Mouse (Mus musculus) neural tube, embryonic 12.5 days (tissue): ENCODE data around the gene Hnrnpul1. TPM values are rescaled to one million over a fixed set of nuclear protein-coding genes. Genes with fewer than 3 reads are reported as not detected.

Source experiments
- ATAC-seq: fragments of 200-750 bp; cut with Nextera tagmentation; 2 replicates; pipeline ENCODE4 v1.8.0; 2017; ENCODE audit warnings: low read depth, mild to moderate bottlenecking, moderate TSS enrichment, moderate library complexity; ENCODE audit not compliant: low FRiP score
- H3K27ac ChIP-seq: fragments of 300-500 bp; sonication (generic); 2 replicates; pipeline ENCODE4 v1.5.1; 2016
- H3K27me3 ChIP-seq: fragments of 300-500 bp; sonication (generic); replicated peaks from 2 replicates; pipeline ENCODE4 v1.6.1; 2016; ENCODE audit warnings: mild to moderate bottlenecking
- H3K36me3 ChIP-seq: fragments of 300-500 bp; sonication (generic); 2 replicates; pipeline ENCODE4 v1.6.1; 2016; ENCODE audit warnings: mild to moderate bottlenecking
- H3K4me1 ChIP-seq: fragments of 300-500 bp; sonication (generic); 2 replicates; pipeline ENCODE4 v1.6.1; 2016
- H3K4me2 ChIP-seq: fragments of 300-500 bp; sonication (generic); replicated peaks from 2 replicates; pipeline ENCODE4 v1.6.1; 2016; ENCODE audit warnings: mild to moderate bottlenecking
- H3K4me3 ChIP-seq: fragments of 300-500 bp; sonication (generic); 2 replicates; pipeline ENCODE4 v1.5.1; 2016
- H3K9ac ChIP-seq: fragments of 300-500 bp; sonication (generic); 2 replicates; pipeline ENCODE4 v1.6.1; 2016; ENCODE audit warnings: mild to moderate bottlenecking
- H3K9me3 ChIP-seq: fragments of 300-500 bp; sonication (generic); 2 replicates; pipeline ENCODE4 v1.6.1; 2016; ENCODE audit warnings: mild to moderate bottlenecking
- WGBS: fragments of 180-500 bp; shearing (Covaris S2); methylation state at CpG from one replicate; pipeline ENCODE4 v1.1.7; 2016; 5-methylcytosine and 5-hydroxymethylcytosine counted together
- polyA plus RNA-seq: library from polyadenylated mRNA; unstranded; fragments of >200 nt; fragmentation: Nextera tagmentation; extraction: Ambion mirVana; gene quantifications from 2 replicates; pipeline ENCODE4 v1.2.1, GENCODE M21; 2016

Hnrnpul1 gene
- polyA plus RNA-seq, 1 experiment from 2014 or later: 67.0 TPM

DNA sequence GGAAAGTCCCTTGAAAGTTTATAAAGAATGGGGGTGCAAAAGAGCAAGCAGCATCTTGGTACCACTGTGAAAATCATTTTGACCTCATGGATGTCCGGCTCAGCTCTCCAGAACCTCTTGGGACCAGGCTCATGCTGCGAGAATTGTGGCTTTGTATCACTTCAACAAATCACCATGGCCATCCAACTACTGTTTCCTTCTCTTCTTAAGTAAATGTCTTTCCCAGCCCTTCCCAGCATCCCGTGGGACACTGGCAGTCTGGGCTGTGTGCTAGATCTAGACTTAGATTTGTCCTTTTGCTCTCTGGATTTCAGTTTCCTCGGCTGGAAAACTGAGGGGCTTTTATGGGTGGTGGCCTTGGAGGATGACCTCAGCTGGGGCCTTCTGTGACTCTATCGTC, 13.7 kb upstream of the Hnrnpul1 start:
- no peaks in the 10 kb centered on the region for H3K9me3 ChIP-seq
- 82% methylated on average over 5 of the region's 5 CpGs for WGBS
- no peak overlapping the region for H3K4me3 ChIP-seq
- peaks cover 9% of the 10 kb centered on the region for H3K36me3 ChIP-seq
- no peak for ATAC-seq
- no peak overlapping the region for H3K4me2 ChIP-seq
- no peak overlapping the region for H3K27ac ChIP-seq
- no peak overlapping the region for H3K9ac ChIP-seq
- H3K27me3 ChIP-seq: no peaks in the 10 kb centered on the region
- no peaks in the 10 kb centered on the region for H3K4me1 ChIP-seq

DNA sequence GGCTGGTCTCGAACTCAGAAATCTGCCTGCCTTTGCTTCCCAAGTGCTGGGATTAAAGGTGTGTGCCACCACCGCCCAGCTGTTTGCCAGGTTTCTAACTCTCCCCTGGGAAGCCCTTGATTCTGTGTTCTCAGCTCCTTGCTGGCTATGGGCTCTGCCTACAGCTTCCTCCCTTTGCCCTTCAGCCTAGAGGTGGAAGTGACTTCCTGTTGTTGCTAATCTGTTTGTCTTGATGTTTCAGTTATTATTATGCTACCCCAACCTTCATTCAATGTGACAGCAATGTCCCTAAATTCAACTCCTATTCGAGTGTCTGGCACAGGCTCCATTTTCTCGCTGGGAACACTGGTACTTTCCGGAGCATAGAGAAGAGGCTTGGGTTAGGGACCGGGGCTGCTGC, 11.6 kb upstream of the Hnrnpul1 start:
- ATAC-seq: no peak
- no peaks in the 10 kb centered on the region for H3K27me3 ChIP-seq
- peaks cover 15% of the 10 kb centered on the region for H3K36me3 ChIP-seq
- no peak overlapping the region for H3K9ac ChIP-seq
- no peaks in the 10 kb centered on the region for H3K9me3 ChIP-seq
- no peak overlapping the region for H3K4me2 ChIP-seq
- WGBS: 89% methylated on average over 6 of the region's 6 CpGs
- H3K4me1 ChIP-seq: no peaks in the 10 kb centered on the region
- no peak overlapping the region for H3K27ac ChIP-seq
- no peak overlapping the region for H3K4me3 ChIP-seq

GRCm38 (mm10) chr7:25764221-25764620, 9.7 kb upstream of the Hnrnpul1 start:
- H3K9ac ChIP-seq: no peak overlapping the region
- no peak overlapping the region for H3K4me3 ChIP-seq
- H3K36me3 ChIP-seq: peaks cover 17% of the 10 kb centered on the region
- no peaks in the 10 kb centered on the region for H3K27me3 ChIP-seq
- no peak overlapping the region for H3K27ac ChIP-seq
- 68% methylated on average over 5 of the region's 5 CpGs for WGBS
- no peaks in the 10 kb centered on the region for H3K4me1 ChIP-seq
- no peaks in the 10 kb centered on the region for H3K9me3 ChIP-seq
- H3K4me2 ChIP-seq: no peak overlapping the region
- ATAC-seq: no peak

DNA sequence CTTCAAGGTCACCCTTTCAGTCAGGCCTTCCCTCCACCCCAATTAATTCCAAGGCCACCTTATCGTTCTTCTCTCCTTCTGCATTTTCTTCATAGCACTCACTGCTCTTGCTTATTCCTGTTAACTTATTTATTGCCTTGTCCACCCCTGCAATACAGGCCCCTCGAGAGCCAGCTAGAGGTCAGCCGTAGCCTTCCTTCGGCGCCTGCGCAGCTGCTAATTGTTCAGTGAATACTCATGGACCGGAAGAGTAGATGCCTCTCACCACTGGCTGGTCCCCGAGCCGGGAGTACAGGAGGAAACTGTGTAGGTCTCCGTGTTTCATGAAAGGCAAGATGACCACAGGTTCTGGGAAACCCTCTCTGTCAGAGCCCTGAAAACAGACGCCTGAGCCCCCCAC, 9.1 kb upstream of the Hnrnpul1 start:
- no peak overlapping the region for H3K27ac ChIP-seq

GRCm38 (mm10) chr7:25761354-25761753, 6.8 kb upstream of the Hnrnpul1 start:
- Histone ChIP-seq H3K36me3 (peaks cover 12% of the 10 kb centered on the region), H3K4me3 (no peak overlapping the region), H3K27ac (no peak overlapping the region), H3K4me2 (no peak overlapping the region), H3K27me3 (no peaks in the 10 kb centered on the region), H3K9me3 (no peaks in the 10 kb centered on the region), H3K4me1 (no peaks in the 10 kb centered on the region), H3K9ac (no peak overlapping the region)
- WGBS: 85% methylated on average over 10 of the region's 10 CpGs
- ATAC-seq: no peak

More for the DNA sequence above, 9.1 kb upstream of the Hnrnpul1 start:
- no peak overlapping the region for H3K4me2 ChIP-seq
- peaks cover 17% of the 10 kb centered on the region for H3K36me3 ChIP-seq
- 72% methylated on average over 11 of the region's 11 CpGs for WGBS
- no peaks in the 10 kb centered on the region for H3K27me3 ChIP-seq
- H3K4me1 ChIP-seq: no peaks in the 10 kb centered on the region
- H3K4me3 ChIP-seq: no peak overlapping the region
- no peak overlapping the region for H3K9ac ChIP-seq
- ATAC-seq: no peak
- H3K9me3 ChIP-seq: no peaks in the 10 kb centered on the region

GRCm38 (mm10) chr7:25756011-25756410, 1.5 kb upstream of the Hnrnpul1 start:
- Histone ChIP-seq H3K27me3 (no peaks in the 10 kb centered on the region), H3K9ac (peak overlapping the region; percentile 42; the same call in 1 of the 2 replicates), H3K4me1 (peaks cover 20% of the 10 kb centered on the region), H3K4me3 (peak overlapping the region; percentile 97), H3K27ac (peak overlapping the region; percentile 38), H3K36me3 (peaks cover 10% of the 10 kb centered on the region), H3K9me3 (no peaks in the 10 kb centered on the region), H3K4me2 (peak overlapping the region; percentile 94)
- peak; percentile 42 for ATAC-seq
- under 1% methylated on average over 18 of the region's 18 CpGs for WGBS

- under 1% methylated on average over 15 of the region's 15 CpGs for WGBS
- Histone ChIP-seq H3K27me3 (no peaks in the 10 kb centered on the region), H3K4me3 (peak overlapping the region; percentile 97)
These were observed 894 bp upstream of the Hnrnpul1 start for GRCm38 (mm10) chr7:25755468-25755833.

DNA sequence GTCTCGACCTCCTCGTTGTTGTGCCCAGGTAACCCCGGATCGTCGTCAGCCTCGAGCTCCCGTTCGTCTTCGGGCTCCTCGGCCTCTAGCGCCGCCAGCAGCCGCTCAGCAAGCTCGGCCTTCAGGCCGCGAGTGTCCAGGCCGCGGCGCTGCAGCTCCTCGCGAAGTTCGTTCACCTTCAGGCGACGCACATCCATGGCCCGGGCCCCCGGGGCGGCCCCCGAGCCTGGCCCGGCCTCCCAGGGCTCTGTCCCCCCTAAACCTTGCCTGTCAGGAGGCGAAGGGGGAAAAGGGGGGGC, 169 bp downstream of the Hnrnpul1 start:
- peaks cover 20% of the 10 kb centered on the region for H3K4me1 ChIP-seq
- peak overlapping the region; percentile 97 for H3K4me3 ChIP-seq
- no peaks in the 10 kb centered on the region for H3K9me3 ChIP-seq
- H3K27ac ChIP-seq: peak overlapping the region; percentile 88
- H3K36me3 ChIP-seq: peaks cover 25% of the 10 kb centered on the region
- ATAC-seq: no peak
- WGBS: under 1% methylated on average over 30 of the region's 30 CpGs
- H3K9ac ChIP-seq: peak overlapping the region; percentile 96
- peak overlapping the region; percentile 94 for H3K4me2 ChIP-seq
- H3K27me3 ChIP-seq: no peaks in the 10 kb centered on the region

More at GRCm38 (mm10) chr7:25755468-25755833, 894 bp upstream of the Hnrnpul1 start:
- Histone ChIP-seq H3K36me3 (peaks cover 15% of the 10 kb centered on the region), H3K9ac (peak overlapping the region; percentile 42), H3K4me1 (peaks cover 20% of the 10 kb centered on the region), H3K27ac (peak overlapping the region; percentile 38), H3K4me2 (peak overlapping the region; percentile 94), H3K9me3 (no peaks in the 10 kb centered on the region)
- ATAC-seq: peak; percentile 55

- under 1% methylated on average over 46 of the region's 46 CpGs for WGBS
- Histone ChIP-seq H3K4me3 (peak overlapping the region; percentile 97), H3K9me3 (no peaks in the 10 kb centered on the region), H3K4me1 (peaks cover 20% of the 10 kb centered on the region), H3K27me3 (no peaks in the 10 kb centered on the region), H3K4me2 (peak overlapping the region; percentile 94), H3K36me3 (peaks cover 31% of the 10 kb centered on the region), H3K27ac (peak overlapping the region; percentile 88), H3K9ac (peak overlapping the region; percentile 96)
- peak; percentile 14 for ATAC-seq
These were observed 716 bp downstream of the Hnrnpul1 start for GRCm38 (mm10) chr7:25753643-25754438.

DNA sequence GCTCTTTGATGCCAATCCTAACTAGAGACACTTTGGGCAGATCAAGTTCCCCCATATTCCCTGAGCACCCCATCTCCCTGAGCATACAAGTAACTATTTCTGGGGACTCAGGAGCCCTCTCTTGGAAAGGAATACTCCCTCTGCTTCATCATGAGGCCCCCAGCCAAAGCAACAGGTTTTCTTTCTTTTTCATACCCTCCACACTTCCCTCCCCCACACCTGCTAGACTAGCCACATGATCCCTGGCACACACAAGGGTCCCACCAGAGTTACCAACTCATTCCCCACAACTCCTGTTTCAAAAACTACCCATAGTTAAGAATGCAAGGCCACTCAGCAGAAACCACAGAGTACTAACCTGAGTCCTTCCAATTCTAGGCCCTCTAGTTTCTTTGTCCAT, 1.5 kb downstream of the Hnrnpul1 start:
- no peak overlapping the region for H3K27ac ChIP-seq
- no peaks in the 10 kb centered on the region for H3K27me3 ChIP-seq
- no peaks in the 10 kb centered on the region for H3K9me3 ChIP-seq
- H3K4me1 ChIP-seq: peaks cover 20% of the 10 kb centered on the region
- peaks cover 38% of the 10 kb centered on the region for H3K36me3 ChIP-seq
- ATAC-seq: no peak
- H3K4me3 ChIP-seq: peak overlapping the region; percentile 97
- peak overlapping the region; percentile 96 for H3K9ac ChIP-seq
- peak overlapping the region; percentile 94 for H3K4me2 ChIP-seq

- Histone ChIP-seq H3K36me3 (peaks cover 98% of the 10 kb centered on the region), H3K9me3 (no peaks in the 10 kb centered on the region), H3K4me1 (peaks cover 1% of the 10 kb centered on the region), H3K4me2 (no peak overlapping the region), H3K9ac (no peak overlapping the region), H3K4me3 (no peak overlapping the region), H3K27ac (no peak overlapping the region), H3K27me3 (no peaks in the 10 kb centered on the region)
- no peak for ATAC-seq
- WGBS: 83% methylated on average over 3 of the region's 3 CpGs
These were observed 7.7 kb downstream of the Hnrnpul1 start for GRCm38 (mm10) chr7:25746844-25747243.

DNA sequence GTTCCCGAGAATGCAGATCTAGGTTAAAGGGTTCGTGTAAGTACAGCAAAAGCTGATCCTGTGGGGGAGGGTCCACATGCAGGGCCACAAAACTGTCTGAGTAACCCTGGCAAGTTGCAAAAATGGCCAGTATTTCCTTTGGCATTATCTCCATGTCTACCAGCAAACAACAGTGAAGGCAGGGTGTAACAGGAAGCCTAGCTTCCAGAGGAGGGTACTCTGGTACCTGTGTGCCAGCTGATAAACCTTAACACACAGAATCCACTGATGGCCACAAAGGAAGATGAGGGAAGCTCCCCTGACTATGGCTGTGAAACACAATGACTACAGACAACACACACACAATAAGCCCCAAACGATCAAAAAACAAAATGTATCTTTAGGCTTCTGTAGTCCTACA, 16.3 kb downstream of the Hnrnpul1 start:
- H3K4me3 ChIP-seq: no peak overlapping the region
- ATAC-seq: no peak
- H3K4me1 ChIP-seq: no peaks in the 10 kb centered on the region
- no peaks in the 10 kb centered on the region for H3K27me3 ChIP-seq
- no peaks in the 10 kb centered on the region for H3K9me3 ChIP-seq
- WGBS: 91% methylated on average over 3 of the region's 3 CpGs
- H3K9ac ChIP-seq: no peak overlapping the region
- peaks cover 91% of the 10 kb centered on the region for H3K36me3 ChIP-seq
- H3K27ac ChIP-seq: no peak overlapping the region
- no peak overlapping the region for H3K4me2 ChIP-seq

DNA sequence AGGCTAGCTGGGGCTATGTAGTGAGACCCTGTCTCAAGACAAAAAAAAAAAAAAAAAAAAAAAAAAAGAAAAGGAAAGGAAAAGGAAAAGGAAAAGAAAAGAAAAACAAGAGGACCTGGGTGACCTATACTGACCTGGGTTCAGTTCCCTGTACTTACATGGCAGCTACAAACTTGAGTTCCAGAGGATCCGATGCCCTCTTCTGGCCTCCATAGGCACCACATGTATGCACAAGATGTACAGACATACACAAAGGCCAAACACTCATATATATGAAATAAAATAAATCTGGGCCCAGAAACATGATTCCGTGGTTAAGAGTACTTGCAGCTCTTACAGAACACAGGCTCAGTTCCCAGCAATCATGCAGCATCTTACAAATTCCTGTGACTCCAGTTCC, 17.6 kb downstream of the Hnrnpul1 start:
- Histone ChIP-seq H3K4me3 (no peak overlapping the region), H3K36me3 (peaks cover 91% of the 10 kb centered on the region), H3K9ac (no peak overlapping the region), H3K9me3 (no peaks in the 10 kb centered on the region), H3K27me3 (no peaks in the 10 kb centered on the region), H3K27ac (no peak overlapping the region), H3K4me2 (no peak overlapping the region), H3K4me1 (no peaks in the 10 kb centered on the region)
- no peak for ATAC-seq
- 93% methylated on average over 2 of the region's 2 CpGs for WGBS
